Mouse (Mus musculus) CH12.LX (cell line): ENCODE measurements around the gene Cyp27a1.
A peak's percentile ranks its signal among the peaks of the same experiment; 100 is the strongest.

Experiments
- BHLHE40 ChIP-seq: IDR thresholded peaks from 2 replicates; pipeline ENCODE4 v1.6.1; 2011; ENCODE audit warnings: mild to moderate bottlenecking, low read depth, low read length, improper control_type of control experiment
- CTCF ChIP-seq, 2 experiments: IDR thresholded peaks in 1 of 2; conservative IDR thresholded peaks in 1 of 2; 2 replicates each; pipeline ENCODE4 v1.5.1; 2011 to 2012; ENCODE audit warnings: low read depth in 2 of 2, low read length in 2 of 2, improper control_type of control experiment in 1 of 2, inconsistent platforms in 1 of 2, mild to moderate bottlenecking in 1 of 2, moderate library complexity in 1 of 2
- EP300 ChIP-seq: IDR thresholded peaks from 2 replicates; pipeline ENCODE4 v1.6.1; 2011; ENCODE audit warnings: low read length, improper control_type of control experiment
- HCFC1 ChIP-seq: IDR thresholded peaks from 2 replicates; pipeline ENCODE4 v1.6.1; 2012; ENCODE audit warnings: low read depth, mild to moderate bottlenecking, inconsistent platforms, low read length, improper control_type of control experiment
- IRF4 ChIP-seq: IDR thresholded peaks from 2 replicates; pipeline ENCODE4 v1.6.1; 2014; ENCODE audit warnings: low read depth, mild to moderate bottlenecking, inconsistent platforms, low read length, improper control_type of control experiment
- MAFK ChIP-seq: IDR thresholded peaks from 2 replicates; pipeline ENCODE4 v1.6.1; 2011; ENCODE audit warnings: low read length, improper control_type of control experiment; ENCODE audit not compliant: insufficient replicate concordance
- MAX ChIP-seq: IDR thresholded peaks from 2 replicates; pipeline ENCODE4 v1.6.1; 2011; ENCODE audit warnings: low read length, improper control_type of control experiment
- POLR2A ChIP-seq: IDR thresholded peaks from 2 replicates; pipeline ENCODE4 v1.6.1; 2011; ENCODE audit warnings: low read depth, mild to moderate bottlenecking, improper control_type of control experiment, low read length
- RAD21 ChIP-seq: IDR thresholded peaks from 2 replicates; pipeline ENCODE4 v1.6.1; 2011; ENCODE audit warnings: low read depth, mild to moderate bottlenecking, low read length, improper control_type of control experiment, moderate library complexity

GRCm38 (mm10) chr1:74713099-74713858, at the start of gene Cyp27a1:
- TF ChIP-seq RAD21 (no peak), BHLHE40 (peak; percentile 71), HCFC1 (no peak), EP300 (no peak), MAX (no peak), IRF4 (no peak), POLR2A (no peak), MAFK (no peak), CTCF (conservative IDR thresholded peaks at IDR 0.05 in 1 of 2, IDR thresholded peaks at IDR 0.05 in 1 of 2; ENCODE audit: low read depth in 2 of 2, low read length in 2 of 2) (no peak)
